Mouse (Mus musculus) kidney, postnatal 25 days (tissue): ENCODE measurements at regions not wholly inside any gene's neighbourhood (a gene's known extent, or its start where the extent isn't known, plus 50 kb on each side); places are given as distances from the start of the nearest gene placed in this dataset.

Experiments
- DNase-seq, 2 experiments: peaks; one replicate each; pipeline ENCODE4 v3.0.0; 2021; ENCODE audit warnings: mixed read lengths in 2 of 2

DNA sequence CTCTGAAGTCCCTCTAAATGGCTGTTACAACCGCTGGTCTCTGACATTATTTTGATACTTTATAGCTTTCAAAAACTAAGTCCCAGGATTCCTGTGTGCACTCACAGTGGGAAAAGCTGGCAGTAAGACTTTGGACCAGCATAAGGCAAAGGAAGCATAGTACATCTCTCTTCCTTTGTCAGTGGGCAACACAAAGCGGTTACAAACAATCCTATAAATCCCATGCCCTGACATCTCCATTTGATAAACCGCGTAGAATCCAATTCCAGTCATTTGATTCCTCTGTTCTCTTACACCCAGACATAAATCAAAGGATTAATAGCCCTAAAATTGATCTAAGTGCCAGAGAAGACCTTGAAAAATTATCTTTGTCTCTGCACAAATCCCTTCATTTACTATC, 240.7 kb upstream of the Actbl2 start:
- no peak for DNase-seq

DNA sequence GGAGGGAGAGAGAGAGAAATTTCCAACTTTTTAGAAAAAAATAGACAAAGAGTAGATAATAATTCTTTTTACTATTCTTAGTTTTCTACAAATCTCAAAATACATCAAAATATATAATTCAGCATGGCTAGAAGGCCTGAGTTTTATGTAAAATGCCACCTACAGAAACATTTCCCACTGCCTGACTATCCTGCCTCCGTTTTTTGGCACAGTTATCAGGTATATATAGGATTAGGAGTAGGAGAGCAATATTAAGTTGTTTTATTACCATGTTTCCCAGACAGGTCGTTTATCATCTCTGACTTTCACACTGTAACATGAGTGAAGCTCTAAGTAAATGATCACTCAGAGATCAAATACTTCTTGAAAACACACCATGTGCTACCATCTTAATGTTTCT, 224.7 kb upstream of the Actbl2 start:
- DNase-seq: no peak

DNA sequence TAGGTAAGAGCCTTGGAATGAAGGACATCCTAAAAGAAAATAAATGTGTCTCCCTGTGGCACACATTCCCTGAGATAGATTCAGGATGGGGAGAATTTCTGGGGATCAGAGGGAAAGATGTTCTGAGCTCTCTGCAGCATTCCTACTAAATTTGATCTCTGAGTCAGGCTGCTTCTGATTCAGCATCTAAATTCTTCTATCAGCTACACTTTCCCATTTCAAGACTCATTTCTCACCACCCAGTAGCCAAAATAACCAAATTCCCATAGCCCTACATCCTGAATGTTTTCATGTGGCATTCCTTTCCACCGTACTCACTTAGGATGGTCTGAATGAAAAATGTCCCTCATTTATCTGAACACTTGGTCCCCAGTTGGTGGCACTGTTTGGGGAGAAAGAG, 223.2 kb upstream of the Actbl2 start:
- no peak for DNase-seq

DNA sequence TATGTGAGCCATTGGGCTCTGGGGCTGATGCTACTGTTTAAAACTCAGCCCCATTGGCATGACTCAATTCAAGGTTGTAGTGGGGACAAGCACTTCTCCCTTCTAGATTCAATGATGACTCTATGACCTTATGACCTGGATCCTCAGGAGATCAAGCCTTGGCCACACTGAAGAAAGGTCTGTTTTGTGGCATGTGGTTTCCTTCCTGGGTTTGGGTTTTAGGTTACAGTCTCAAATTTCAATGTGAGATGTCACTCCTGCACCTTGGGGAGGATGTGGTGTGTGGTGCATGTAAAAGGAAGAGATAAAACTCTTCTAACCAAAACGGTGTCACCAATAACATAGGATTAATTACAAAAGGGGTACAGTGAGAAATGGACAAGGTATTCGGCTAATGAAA, 211.2 kb upstream of the Actbl2 start:
- no peak for DNase-seq

DNA sequence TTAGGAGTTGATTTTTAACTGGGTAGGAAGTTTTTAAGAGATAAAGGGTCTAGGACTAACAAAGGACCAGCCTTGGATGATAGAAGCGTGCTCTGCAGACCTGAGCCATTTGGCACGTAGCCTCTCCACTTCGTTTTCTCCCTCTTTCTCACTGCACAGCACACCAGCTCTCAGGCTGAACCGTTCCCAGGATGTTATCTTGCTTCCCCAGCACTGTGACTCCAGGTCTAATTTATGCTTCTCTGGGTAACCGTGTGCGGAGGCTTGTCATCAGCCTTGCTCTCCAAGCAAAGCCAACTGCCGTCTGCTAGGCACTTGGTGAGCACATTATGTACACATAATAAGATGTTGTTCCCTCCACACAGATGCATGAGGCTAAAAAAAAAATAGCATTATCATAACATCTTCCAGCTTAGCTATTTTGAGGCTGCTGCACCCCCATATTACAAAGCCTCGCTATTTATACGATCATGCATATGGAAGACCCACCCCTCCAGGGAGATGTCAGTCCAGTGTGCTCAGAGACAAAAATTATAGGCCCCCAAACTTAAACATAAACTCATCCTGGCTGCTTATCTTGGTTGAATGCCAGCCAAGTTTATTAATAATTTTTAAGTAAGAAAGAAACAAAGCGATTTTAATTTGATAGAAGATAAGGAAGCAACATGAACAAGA, 210.3 kb upstream of the Actbl2 start:
- DNase-seq: no peak

DNA sequence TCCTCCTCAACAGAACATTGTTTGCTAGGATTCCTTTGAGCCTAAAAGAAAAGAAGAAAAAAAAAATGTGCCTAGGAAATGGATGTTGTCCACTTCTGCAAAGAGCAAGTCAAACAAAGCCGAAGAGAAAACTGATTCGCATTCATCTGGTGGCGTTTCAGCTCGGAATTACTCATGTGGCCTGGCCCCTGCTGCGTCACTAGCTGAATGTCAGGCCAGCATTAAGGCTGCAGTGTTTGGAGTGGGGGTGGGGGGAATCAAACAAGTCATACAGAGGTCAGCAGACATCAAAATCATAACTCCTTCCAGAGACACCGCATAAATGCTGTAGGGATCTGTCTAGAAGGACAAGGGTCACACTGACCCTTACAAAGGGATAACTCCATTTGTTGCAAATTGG, 204.7 kb upstream of the Actbl2 start:
- DNase-seq: no peak

DNA sequence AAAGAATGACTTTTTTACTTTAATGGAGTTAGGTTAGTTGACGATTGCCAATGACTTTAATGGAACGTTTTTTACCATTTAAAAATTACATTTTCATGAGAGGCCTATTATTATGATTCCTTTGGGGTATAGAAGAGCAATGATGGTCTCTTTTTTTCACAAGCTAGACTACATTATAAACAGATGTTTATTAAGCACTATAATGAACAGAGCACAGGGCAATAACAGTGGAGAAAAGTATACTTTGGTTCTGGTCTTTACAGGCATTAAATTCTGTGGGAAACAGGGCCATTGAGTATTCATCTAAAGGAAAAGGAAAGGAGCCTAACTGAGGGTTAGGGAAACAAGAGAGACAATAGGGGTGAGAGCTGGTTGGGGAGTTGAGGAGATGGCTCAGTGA, 199.0 kb upstream of the Actbl2 start:
- no peak for DNase-seq

DNA sequence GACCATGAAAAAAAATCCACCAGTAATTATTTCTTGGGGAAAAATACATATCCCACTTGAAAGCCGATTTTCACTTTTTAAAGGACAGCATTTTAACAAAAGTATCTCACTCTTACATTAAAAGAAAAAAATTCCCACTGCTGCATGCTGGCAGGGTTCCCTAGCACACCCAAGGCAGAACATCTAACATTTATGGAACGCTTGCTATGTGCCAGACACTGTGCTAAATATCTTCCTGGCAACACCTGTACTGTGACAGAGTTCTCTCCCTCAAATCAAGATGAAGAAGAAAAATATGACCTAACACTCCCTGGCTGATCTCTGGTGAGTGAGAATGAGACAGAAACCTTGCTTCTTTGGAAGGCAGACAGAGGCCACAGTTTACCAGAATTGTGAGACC, 167.1 kb upstream of the Actbl2 start:
- no peak for DNase-seq

DNA sequence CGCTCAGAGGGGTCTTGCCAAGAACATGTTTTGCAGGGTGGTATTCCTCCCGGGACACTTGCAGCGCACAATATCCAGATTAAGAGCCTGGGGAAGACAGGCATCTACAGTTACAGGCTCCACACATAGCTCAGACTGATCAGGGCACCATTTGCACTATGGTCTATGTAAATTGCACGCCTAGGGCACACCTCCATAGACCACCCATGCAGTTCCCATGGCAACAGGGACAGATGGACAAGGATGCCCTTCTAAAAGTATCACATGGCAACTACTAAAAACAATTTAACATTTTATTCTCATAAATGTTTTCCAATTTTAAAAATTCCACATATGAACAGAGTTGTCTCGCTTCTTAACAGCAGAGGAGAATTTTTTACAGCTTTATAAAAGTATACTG, 158.7 kb upstream of the Actbl2 start:
- DNase-seq: no peak

DNA sequence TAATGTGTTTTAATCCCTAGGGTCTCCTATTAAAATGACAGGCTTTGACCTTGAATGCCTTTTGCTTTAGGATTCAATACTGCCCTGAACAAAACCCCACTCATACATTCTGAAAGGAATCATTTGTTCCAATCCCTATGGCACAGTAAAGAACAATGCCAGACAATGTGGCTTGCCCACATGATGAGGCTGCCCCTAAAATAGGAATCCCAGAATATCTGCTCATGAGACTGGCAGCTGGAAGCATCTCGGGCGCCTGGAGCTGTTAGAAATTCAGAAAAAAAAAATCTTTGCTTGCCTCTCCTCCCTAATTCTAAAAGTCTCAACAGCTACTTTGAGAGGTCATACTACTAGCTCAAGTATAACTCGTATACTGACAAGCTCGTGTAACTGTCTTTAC, 157.5 kb upstream of the Actbl2 start:
- DNase-seq: no peak

DNA sequence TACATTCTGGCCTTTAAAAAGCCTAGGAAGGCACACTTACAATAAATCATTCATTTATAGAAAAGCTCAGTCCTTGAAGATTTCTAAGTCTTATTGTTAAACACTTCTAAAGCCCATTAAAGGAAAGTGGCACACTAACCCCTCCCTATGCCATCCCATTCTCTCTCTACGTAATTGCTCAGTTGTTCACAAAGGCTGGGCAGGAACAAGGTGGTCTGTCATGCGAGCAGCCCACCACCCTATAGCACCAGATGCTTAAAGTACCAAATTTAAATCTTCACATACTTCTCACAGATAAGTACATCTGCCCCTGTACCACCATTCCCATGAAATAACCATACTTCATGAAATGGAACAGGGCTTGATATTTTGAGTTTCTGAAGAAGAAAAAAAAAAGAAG, 156.1 kb upstream of the Actbl2 start:
- DNase-seq: no peak

DNA sequence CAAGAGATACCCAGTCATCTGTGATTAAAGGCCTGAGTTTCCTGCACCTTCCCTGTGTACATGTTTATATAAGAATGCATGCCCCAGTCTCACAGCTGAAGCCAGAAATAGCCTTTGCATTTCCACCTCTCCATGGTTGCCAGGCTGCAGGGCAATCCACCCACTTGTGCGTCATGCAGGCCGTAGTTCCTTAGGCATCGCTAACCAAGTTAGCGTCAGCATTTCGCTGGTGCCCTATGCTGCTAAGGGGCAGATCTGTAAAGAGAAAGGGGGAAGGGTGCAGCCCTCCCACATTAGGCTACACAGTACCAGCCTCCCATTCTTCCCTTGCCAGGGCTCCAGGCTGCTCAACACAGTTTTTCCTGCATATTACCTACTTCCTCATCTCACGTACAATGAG, 155.6 kb upstream of the Actbl2 start:
- peak in 1 of 2 experiments; percentile 32 for DNase-seq

DNA sequence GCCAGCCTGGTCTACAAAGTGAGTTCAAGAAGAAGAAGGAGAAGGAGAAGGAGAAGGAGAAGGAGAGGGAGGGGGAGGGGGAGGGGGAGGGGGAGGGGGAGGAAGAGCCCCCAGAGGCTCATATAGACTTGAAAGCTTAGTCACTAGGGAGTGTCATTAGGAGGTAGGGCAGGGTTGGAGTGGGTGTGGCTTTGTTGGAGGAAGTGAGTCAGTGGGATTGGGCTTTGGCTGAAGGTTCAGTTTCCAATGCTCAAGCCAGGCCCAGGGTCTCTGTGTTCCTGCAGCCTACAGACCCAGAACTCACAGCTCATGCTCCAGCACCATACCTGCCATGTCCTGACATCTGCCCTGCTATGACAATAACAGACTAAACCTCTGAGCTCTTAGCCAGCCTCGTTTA, 154.4 kb upstream of the Actbl2 start:
- DNase-seq: no peak

DNA sequence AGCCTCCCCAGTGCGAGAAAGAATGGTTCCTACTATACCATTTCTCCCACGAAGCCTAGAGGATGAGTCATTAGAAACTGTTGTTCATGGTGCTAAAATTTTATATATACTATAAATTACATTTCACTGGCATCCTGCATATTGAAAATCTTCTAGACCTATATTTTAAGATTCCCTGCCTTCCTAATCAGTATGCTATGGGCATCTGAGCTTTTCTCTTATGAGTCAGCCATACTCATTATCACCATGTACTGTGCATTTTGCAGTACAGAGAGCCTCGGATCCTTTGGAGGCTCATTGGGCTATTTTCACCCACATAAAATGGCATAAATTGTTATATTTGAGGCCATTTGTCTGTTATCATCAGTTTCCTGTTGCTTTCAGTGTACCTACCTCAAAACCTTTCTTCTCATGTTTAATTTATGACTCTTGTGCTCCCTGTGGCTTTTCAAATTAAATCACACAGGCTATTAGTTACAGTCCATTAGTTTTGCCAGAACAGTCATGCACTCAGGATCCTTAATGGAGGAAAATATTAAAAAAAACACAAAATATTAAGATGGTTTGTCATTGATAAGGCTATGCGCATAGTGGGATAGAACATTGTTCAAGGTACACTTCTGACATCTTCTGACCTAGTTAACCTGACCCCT, 150.1 kb upstream of the Actbl2 start:
- DNase-seq: no peak

DNA sequence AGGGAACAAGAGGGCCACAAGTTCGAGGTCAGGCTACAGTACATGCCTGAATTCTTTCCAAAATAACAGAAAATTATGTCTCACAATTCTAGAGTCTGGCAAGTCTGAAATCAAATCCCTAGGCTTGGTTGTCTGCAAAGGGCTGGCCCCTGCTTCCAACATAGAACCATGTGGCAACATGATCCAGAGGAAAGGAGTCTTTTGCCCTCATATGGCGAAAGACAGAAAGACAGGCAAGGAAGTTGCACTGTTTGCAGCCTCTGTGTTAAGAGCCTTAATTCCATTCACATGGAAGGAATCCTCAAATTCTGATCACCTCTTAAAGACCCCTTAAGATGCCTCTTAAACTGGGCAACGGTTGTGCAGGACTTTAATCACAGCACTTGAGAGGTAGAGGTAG, 123.7 kb upstream of the Actbl2 start:
- no peak for DNase-seq

DNA sequence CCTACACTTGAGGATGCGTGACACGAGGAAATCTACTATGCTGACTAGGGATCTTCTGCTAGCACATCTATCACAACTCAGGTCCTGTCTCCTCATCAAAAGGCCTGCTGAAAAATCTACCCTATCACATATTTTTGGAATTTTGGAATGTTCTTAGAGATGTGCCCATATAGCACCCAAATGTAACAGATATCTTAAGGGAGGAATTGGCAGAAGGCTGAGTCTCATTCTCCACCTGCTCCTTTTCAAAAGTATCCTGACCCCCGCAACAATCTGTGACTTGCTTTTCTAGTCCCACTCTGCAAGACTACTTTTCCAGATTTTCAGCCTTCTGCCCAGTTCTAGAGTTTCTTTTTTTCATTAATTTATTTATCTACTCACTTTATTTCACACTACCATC, 118.4 kb upstream of the Actbl2 start:
- DNase-seq: no peak

DNA sequence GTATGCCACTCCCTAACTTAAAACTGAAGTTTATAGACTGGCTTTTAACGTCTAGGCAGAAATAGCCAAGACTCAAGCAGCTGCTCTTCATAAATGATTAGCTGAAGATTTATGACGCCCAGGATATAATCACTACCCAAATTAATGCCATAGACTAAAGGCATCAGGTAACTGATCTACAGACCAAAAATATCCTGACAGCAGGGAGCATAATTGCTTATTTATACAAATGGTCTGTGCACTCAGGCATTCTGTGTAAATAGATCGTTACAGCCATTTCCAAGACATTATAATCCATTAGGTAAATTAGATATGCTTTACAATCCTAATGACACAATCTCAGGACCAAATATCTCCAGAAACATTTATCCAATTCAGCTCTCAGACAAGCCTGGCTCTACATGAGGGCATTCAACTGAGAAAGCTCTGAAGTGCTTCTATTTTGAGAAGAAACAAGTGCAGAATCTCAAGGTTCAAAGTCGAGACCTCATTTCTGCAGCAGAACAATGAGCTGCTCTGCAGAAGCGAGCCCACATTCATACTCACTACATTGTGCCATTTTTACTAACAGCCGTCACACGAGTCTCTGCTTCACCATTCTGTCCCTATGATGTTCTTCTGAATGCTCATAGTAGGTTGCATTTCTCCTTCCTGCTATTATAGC, 111.9 kb upstream of the Actbl2 start:
- DNase-seq: no peak

DNA sequence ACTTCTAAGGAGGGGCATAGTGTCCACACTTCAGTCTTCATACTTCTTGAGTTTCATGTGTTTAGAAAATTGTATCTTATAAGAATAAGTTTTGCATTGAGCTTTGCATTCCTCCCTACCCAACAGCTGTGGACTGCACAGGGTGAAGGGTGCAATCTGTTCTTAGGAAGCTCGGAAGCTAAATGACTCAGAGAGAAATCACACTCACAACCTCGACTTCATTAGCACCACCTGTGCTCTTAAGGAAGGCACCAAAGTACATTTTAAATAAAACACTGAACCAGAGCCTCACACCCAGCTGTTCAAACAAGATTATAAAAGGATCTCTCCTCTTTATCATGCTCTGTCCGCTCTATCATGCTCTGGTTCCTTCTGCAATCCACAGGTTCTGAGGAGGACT, 110.1 kb upstream of the Actbl2 start:
- DNase-seq: no peak

DNA sequence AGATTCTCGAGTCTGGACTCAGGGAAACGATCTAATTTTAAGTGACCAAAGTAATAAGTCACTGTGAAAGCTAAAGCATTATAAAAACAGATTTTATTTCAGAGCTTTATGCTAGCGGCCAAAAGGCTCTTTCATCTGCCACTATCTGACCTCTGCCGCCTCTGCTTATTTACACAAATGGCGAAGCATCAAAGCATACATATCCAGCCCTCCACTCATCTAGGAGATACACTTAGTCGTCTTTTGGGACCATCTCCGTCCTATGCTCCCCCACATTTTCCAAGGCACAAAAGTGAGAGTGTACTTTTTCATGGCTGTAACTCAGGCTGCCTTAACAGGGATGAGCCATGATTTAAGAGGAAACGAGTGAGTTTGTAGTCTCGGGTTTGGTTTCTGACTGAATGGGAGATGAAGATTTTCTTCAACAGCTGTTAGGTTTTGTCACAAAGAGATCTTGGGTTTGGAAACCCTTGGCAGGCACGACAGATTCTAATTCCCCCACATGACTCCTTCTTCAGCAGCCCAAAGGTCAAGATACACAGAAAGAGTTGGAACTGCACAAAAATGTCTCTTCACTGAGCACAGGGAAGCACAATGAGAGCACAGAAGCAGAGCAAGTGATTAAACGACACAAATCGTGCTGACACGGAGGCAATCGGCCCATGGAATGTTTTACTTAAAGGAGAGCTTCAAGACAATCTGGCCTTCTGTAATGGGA, 96.7 kb upstream of the Actbl2 start:
- peak in 1 of 2 experiments; percentile 2 for DNase-seq

DNA sequence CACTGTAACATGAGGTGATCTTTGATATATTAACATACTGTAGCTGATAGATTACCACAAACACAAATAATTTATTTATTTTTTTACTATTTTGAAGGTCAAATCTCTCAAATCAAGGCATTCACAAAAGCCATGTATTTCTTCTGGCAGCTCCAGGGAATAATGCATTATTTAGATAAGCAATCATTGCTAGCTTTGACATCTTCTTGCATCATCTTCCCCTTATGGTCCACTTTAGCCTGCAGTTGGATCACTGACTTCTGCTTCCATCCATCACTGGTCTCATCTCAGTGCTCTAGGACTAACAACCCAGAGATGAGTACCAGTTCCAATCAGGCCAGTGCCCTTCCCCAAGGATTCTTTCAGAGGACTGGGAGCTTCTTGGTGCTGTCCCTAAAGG, 95.3 kb upstream of the Actbl2 start:
- no peak for DNase-seq

DNA sequence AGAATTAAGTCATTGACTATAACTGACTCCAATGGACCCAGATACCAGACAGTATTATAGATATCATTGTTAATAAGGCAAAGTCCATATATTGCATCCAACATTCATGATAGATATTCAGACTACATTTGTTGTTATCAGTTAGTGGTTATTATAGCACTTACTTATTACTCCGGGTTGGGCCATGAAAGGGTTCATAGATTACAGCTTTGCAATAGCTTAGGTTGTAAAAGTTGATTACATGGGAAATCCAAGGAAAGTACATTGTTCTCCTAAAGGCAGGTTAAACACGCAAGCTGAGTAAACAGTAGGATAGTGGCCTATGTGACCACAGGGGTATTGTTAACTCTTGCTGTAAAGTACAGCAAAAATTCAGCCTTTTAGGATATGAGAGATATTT, 89.3 kb upstream of the Actbl2 start:
- no peak for DNase-seq

DNA sequence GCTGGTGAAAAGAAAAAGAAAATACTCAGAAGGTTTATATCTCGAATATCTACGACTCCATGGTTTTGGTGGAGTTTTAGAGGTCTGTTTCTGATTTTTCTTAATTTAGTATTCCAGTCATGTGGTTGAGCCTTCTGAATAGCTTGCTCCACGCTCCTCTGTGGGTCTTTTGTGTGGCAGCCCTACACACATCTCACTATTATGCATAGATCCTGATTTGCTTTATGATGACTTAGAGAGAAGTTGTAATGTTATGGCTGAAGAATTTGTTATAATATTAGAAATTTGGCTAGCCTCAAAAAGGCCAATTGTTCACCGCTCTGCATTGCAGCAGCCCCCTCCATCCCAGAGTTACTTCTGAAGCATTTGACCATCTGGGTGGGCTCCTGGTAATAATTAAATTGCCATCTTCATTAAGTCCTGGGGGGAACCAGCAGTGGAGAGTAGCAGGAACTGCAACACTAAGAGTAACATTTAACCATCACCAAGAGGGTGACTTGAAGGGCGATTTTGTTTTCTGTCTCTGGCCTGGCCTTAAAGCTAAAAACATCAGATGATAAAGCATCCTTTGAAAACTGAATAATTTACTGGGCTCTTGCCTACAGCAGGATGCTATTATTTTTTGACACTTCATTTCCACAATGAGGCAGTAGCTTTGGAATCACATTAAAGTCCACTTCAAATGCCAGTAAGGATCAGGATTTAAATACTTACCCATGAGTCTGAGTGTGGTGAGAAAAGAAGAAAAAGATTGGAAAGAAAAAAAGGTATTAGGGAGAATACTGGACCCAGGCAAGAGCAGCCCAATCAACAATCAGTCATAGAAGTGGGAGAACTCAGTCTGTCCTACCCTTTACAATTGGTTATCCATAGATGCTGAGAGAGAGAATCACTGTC, 84.3 kb upstream of the Actbl2 start:
- no peak for DNase-seq

DNA sequence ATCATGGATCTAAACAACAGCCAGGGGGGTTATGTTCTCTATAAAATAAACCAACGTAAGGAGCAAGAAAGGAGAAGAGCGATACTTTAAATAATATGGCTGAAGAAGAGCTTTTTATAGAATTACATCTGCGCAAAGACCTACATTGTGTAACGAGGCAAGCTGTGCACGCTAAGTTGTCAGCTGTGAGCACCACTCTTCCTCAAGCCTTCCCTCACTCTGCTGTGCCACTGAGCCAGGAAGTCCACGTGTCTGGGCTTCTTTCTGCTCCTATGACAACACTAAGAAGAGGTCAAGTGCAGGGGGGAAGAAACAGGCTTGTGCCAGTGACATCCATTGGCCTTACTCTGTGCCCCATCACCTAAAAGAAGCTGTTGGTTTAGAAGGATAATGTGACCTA, 75.6 kb upstream of the Actbl2 start:
- DNase-seq: no peak
